Mouse (Mus musculus) embryonic facial prominence, embryonic 15.5 days (tissue): ENCODE results near the gene Sipa1l1. TPM values are rescaled to one million over a fixed set of nuclear protein-coding genes. Genes with fewer than 3 reads are reported as not detected.
A peak's percentile ranks its signal among the peaks of the same experiment; 100 is the strongest.
"Not testable (repeated sequence)": the region's sequence is repeated elsewhere in the genome, so short reads cannot be mapped to it uniquely, and the experiment has no call there.

Experiments
- ATAC-seq: fragments of 200-750 bp; cut with Nextera tagmentation; 2 replicates; pipeline ENCODE4 v1.8.0; 2017; ENCODE audit warnings: low read depth, moderate TSS enrichment; ENCODE audit not compliant: insufficient number of reproducible peaks, low FRiP score, low TSS enrichment
- H3K27ac ChIP-seq: fragments of 300-500 bp; sonication (generic); replicated peaks from 2 replicates; pipeline ENCODE4 v1.5.1; 2015; ENCODE audit warnings: mild to moderate bottlenecking, inconsistent platforms
- H3K27me3 ChIP-seq: fragments of 300-500 bp; sonication (generic); 2 replicates; pipeline ENCODE4 v1.6.1; 2015; ENCODE audit warnings: inconsistent platforms
- H3K36me3 ChIP-seq: fragments of 300-500 bp; sonication (generic); 2 replicates; pipeline ENCODE4 v1.6.1; 2015; ENCODE audit warnings: mild to moderate bottlenecking, inconsistent platforms
- H3K4me1 ChIP-seq: fragments of 300-500 bp; sonication (generic); 2 replicates; pipeline ENCODE4 v1.6.1; 2015; ENCODE audit warnings: inconsistent platforms
- H3K4me2 ChIP-seq: fragments of 300-500 bp; sonication (generic); replicated peaks from 2 replicates; pipeline ENCODE4 v1.6.1; 2015; ENCODE audit warnings: mild to moderate bottlenecking, inconsistent platforms
- H3K4me3 ChIP-seq: fragments of 300-500 bp; sonication (generic); replicated peaks from 2 replicates; pipeline ENCODE4 v1.5.1; 2015; ENCODE audit warnings: mild to moderate bottlenecking, inconsistent platforms
- H3K9ac ChIP-seq: fragments of 300-500 bp; sonication (generic); 2 replicates; pipeline ENCODE4 v1.6.1; 2015; ENCODE audit warnings: inconsistent platforms
- H3K9me3 ChIP-seq: fragments of 300-500 bp; sonication (generic); replicated peaks from 2 replicates; pipeline ENCODE4 v1.6.1; 2016; ENCODE audit warnings: inconsistent platforms
- WGBS: fragments of 180-500 bp; shearing (Covaris S2); methylation state at CpG from one replicate; pipeline ENCODE4 v1.1.7; 2015; 5-methylcytosine and 5-hydroxymethylcytosine counted together
- polyA plus RNA-seq: library from polyadenylated mRNA; unstranded; fragments of >200 nt; fragmentation: Nextera tagmentation; extraction: Ambion mirVana; gene quantifications from 2 replicates; pipeline ENCODE4 v1.2.1, GENCODE M21; 2015

Gene Sipa1l1
- polyA plus RNA-seq, 1 experiment from 2014 or later, result 29.8 TPM

- Histone ChIP-seq H3K9me3 (no peaks in the 10 kb centered on the region), H3K36me3 (no peaks in the 10 kb centered on the region), H3K9ac (no peak overlapping the region), H3K4me1 (no peaks in the 10 kb centered on the region), H3K27ac (no peak overlapping the region), H3K4me2 (no peak overlapping the region), H3K4me3 (no peak overlapping the region), H3K27me3 (no peaks in the 10 kb centered on the region)
- ATAC-seq, result no peak
- WGBS, result 75% methylated on average over 7 of the region's 7 CpGs
Observed at GRCm38 (mm10) chr12:82489621-82490020, 320.5 kb downstream of the Sipa1l1 start.

GRCm38 (mm10) chr12:82492456-82492855 is 323.3 kb downstream of the Sipa1l1 start:
- Histone ChIP-seq H3K4me2 (no peak overlapping the region), H3K27me3 (no peaks in the 10 kb centered on the region), H3K4me1 (no peaks in the 10 kb centered on the region), H3K9me3 (no peaks in the 10 kb centered on the region), H3K27ac (no peak overlapping the region), H3K9ac (no peak overlapping the region), H3K4me3 (no peak overlapping the region), H3K36me3 (no peaks in the 10 kb centered on the region)
- 81% methylated on average over 9 of the region's 9 CpGs for WGBS
- ATAC-seq, result no peak

GRCm38 (mm10) chr12:82493260-82493659 is 324.1 kb downstream of the Sipa1l1 start:
- not testable (repeated sequence) for H3K9ac ChIP-seq, H3K4me1 ChIP-seq, H3K4me3 ChIP-seq, H3K36me3 ChIP-seq, H3K27me3 ChIP-seq, H3K9me3 ChIP-seq, H3K27ac ChIP-seq, ATAC-seq, H3K4me2 ChIP-seq
- WGBS, result 56% methylated on average over 1 of the region's 1 CpGs

- no peaks in the 10 kb centered on the region for H3K4me1 ChIP-seq
Observed at GRCm38 (mm10) chr12:82495936-82496335, 326.8 kb downstream of the Sipa1l1 start.

GRCm38 (mm10) chr12:82497866-82498631 is 328.9 kb downstream of the Sipa1l1 start:
- Histone ChIP-seq H3K4me3 (peak overlapping the region; percentile 17), H3K36me3 (no peaks in the 10 kb centered on the region), H3K27ac (no peak overlapping the region), H3K4me1 (no peaks in the 10 kb centered on the region), H3K27me3 (no peaks in the 10 kb centered on the region), H3K9ac (no peak overlapping the region), H3K9me3 (no peaks in the 10 kb centered on the region), H3K4me2 (peak overlapping the region; percentile 41; the same call in 1 of the 2 replicates)
- 29% methylated on average over 11 of the region's 11 CpGs for WGBS
- no peak; the same call in 1 of the 2 replicates for ATAC-seq

More at GRCm38 (mm10) chr12:82495936-82496335, 326.8 kb downstream of the Sipa1l1 start:
- no peaks in the 10 kb centered on the region for H3K36me3 ChIP-seq
- no peak overlapping the region for H3K4me3 ChIP-seq
- H3K9ac ChIP-seq, result no peak overlapping the region
- H3K4me2 ChIP-seq, result no peak overlapping the region
- no peak for ATAC-seq
- no peaks in the 10 kb centered on the region for H3K9me3 ChIP-seq
- no peaks in the 10 kb centered on the region for H3K27me3 ChIP-seq
- WGBS, result 70% methylated on average over 4 of the region's 4 CpGs
- no peak overlapping the region for H3K27ac ChIP-seq

GRCm38 (mm10) chr12:82498701-82499100 is 329.6 kb downstream of the Sipa1l1 start:
- no peaks in the 10 kb centered on the region for H3K27me3 ChIP-seq
- H3K27ac ChIP-seq, result no peak overlapping the region
- H3K4me2 ChIP-seq, result no peak overlapping the region

GRCm38 (mm10) chr12:82499731-82500130 is 330.6 kb downstream of the Sipa1l1 start:
- no peak overlapping the region for H3K9ac ChIP-seq
- H3K4me2 ChIP-seq, result no peak overlapping the region
- H3K27me3 ChIP-seq, result no peaks in the 10 kb centered on the region
- WGBS, result 80% methylated on average over 5 of the region's 5 CpGs
- no peak overlapping the region for H3K4me3 ChIP-seq
- no peak for ATAC-seq
- no peaks in the 10 kb centered on the region for H3K36me3 ChIP-seq
- no peaks in the 10 kb centered on the region for H3K9me3 ChIP-seq
- H3K27ac ChIP-seq, result no peak overlapping the region
- no peaks in the 10 kb centered on the region for H3K4me1 ChIP-seq

More at GRCm38 (mm10) chr12:82498701-82499100, 329.6 kb downstream of the Sipa1l1 start:
- H3K36me3 ChIP-seq, result no peaks in the 10 kb centered on the region
- no peak overlapping the region for H3K9ac ChIP-seq
- no peak for ATAC-seq
- no peaks in the 10 kb centered on the region for H3K4me1 ChIP-seq
- H3K9me3 ChIP-seq, result no peaks in the 10 kb centered on the region
- 84% methylated on average over 4 of the region's 4 CpGs for WGBS
- H3K4me3 ChIP-seq, result no peak overlapping the region
